Mouse (Mus musculus) lung, adult 2 months (tissue): Measurements from ENCODE around the gene Adad1.

Experiments used
- CTCF ChIP-seq: fragments of 200-500 bp; IDR thresholded peaks from 2 replicates; pipeline ENCODE4 v1.5.1; 2011; ENCODE audit warnings: mild to moderate bottlenecking, low read length, control low read depth; ENCODE audit not compliant: insufficient read depth
- POLR2A ChIP-seq: fragments of 200-500 bp; IDR thresholded peaks from 2 replicates; pipeline ENCODE4 v1.6.1; 2011; ENCODE audit warnings: low read depth, mild to moderate bottlenecking, control low read depth, low read length, borderline replicate concordance; ENCODE audit errors: extremely low read depth

GRCm38 (mm10) chr3:37141827-37142226 is 78.5 kb downstream of the Adad1 start:
- TF ChIP-seq CTCF (no peak), POLR2A (no peak)
